Mouse (Mus musculus) limb, embryonic 14.5 days (tissue): ENCODE results near the gene Dlk1. TPM values are rescaled to one million over a fixed set of nuclear protein-coding genes. Genes with fewer than 3 reads are reported as not detected.

Source experiments
- ATAC-seq: fragments of 200-750 bp; cut with Nextera tagmentation; 2 replicates; pipeline ENCODE4 v1.8.0; 2017; ENCODE audit warnings: low read depth, moderate number of reproducible peaks, moderate TSS enrichment; ENCODE audit not compliant: low FRiP score
- DNase-seq: peaks from one replicate; pipeline ENCODE4 v3.0.0-alpha.2; 2015; ENCODE audit warnings: low spot score
- H3K27ac ChIP-seq: fragments of 300-500 bp; sonication (generic); replicated peaks from 2 replicates; pipeline ENCODE4 v1.5.1; 2014; ENCODE audit warnings: low read depth, mild to moderate bottlenecking, low read length, moderate library complexity, mixed read lengths
- H3K27me3 ChIP-seq: fragments of 300-500 bp; sonication (generic); 2 replicates; pipeline ENCODE4 v1.6.1; 2014; ENCODE audit warnings: low read length, mixed read lengths; ENCODE audit not compliant: control insufficient read depth, insufficient read depth
- H3K36me3 ChIP-seq: fragments of 300-500 bp; sonication (generic); 2 replicates; pipeline ENCODE4 v1.6.1; 2014; ENCODE audit warnings: mild to moderate bottlenecking, low read length, moderate library complexity, mixed read lengths; ENCODE audit not compliant: control insufficient read depth, insufficient read depth
- H3K4me1 ChIP-seq: fragments of 300-500 bp; sonication (generic); 2 replicates; pipeline ENCODE4 v1.6.1; 2014; ENCODE audit warnings: antibody characterized with exemption, low read length, mixed read lengths; ENCODE audit not compliant: control insufficient read depth, insufficient read depth
- H3K4me2 ChIP-seq: fragments of 300-500 bp; sonication (generic); replicated peaks from 2 replicates; pipeline ENCODE4 v1.6.1; 2014; ENCODE audit warnings: low read depth, mild to moderate bottlenecking, low read length, moderate library complexity; ENCODE audit not compliant: severe bottlenecking
- H3K4me3 ChIP-seq: fragments of 300-500 bp; sonication (generic); replicated peaks from 2 replicates; pipeline ENCODE4 v1.5.1; 2014; ENCODE audit warnings: low read length
- H3K9ac ChIP-seq: fragments of 300-500 bp; sonication (generic); 2 replicates; pipeline ENCODE4 v1.6.1; 2014; ENCODE audit warnings: mild to moderate bottlenecking, low read depth, low read length, moderate library complexity; ENCODE audit not compliant: severe bottlenecking
- H3K9me3 ChIP-seq: fragments of 300-500 bp; sonication (generic); 2 replicates; pipeline ENCODE4 v1.6.1; 2016; ENCODE audit warnings: low read length; ENCODE audit not compliant: control insufficient read depth
- POLR2A ChIP-seq: fragments of 200-500 bp; IDR thresholded peaks from 2 replicates; pipeline ENCODE4 v1.8.0; 2012; ENCODE audit warnings: inconsistent platforms, mild to moderate bottlenecking, moderate library complexity, borderline replicate concordance; ENCODE audit not compliant: insufficient read depth, insufficient read length; ENCODE audit errors: extremely low read depth
- WGBS: fragments of 180-500 bp; shearing (Covaris S2); extraction: QIAGEN DNeasy Blood & Tissue Kit; methylation state at CpG from one replicate; pipeline ENCODE4 v1.1.7; 2014; 5-methylcytosine and 5-hydroxymethylcytosine counted together
- polyA plus RNA-seq, 2 experiments: library from polyadenylated mRNA; depleted of rRNA in 1 of 2; stranded (reverse) in 1 of 2; unstranded in 1 of 2; fragments of >200 nt; fragmentation: Nextera tagmentation in 1 of 2; extraction: Ambion mirVana in 1 of 2; gene quantifications; 2 replicates each; pipeline versions ENCODE4 v1.2.1 to v1.2.3; 2012 to 2014

Dlk1 gene
- polyA plus RNA-seq, 2 experiments = 640 to 2,661 TPM

GRCm38 (mm10) chr12:109445499-109446235, 7.0 kb upstream of the Dlk1 start:
- Histone ChIP-seq H3K4me2 (peak overlapping the region; percentile 28; the same call in 1 of the 2 replicates), H3K4me3 (no peak overlapping the region), H3K27me3 (0 out of 2 replicates have a peak, but pooled peaks cover 4% of the 10 kb centered on the region), H3K36me3 (no peaks in the 10 kb centered on the region), H3K27ac (peak overlapping the region; percentile 33), H3K9ac (0 out of 2 replicates have a peak overlapping the region, but pooled peaks have one; percentile 7), H3K4me1 (peaks cover 66% of the 10 kb centered on the region), H3K9me3 (no peaks in the 10 kb centered on the region)
- ATAC-seq (peak; percentile 62; the same call in 1 of the 2 replicates), DNase-seq (no peak)
- 10% methylated on average over 19 of the region's 19 CpGs for WGBS
- no peak for TF ChIP-seq POLR2A

- peak overlapping the region; percentile 28 for H3K4me2 ChIP-seq
- no peaks in the 10 kb centered on the region for H3K36me3 ChIP-seq
- no peak overlapping the region for H3K9ac ChIP-seq
- no peak overlapping the region for H3K4me3 ChIP-seq
- H3K27me3 ChIP-seq = 0 out of 2 replicates have a peak, but pooled peaks cover 10% of the 10 kb centered on the region
- H3K27ac ChIP-seq = peak overlapping the region; percentile 11
- WGBS = 14% methylated on average over 18 of the region's 18 CpGs
- DNase-seq (peak; percentile 55), ATAC-seq (no peak; the same call in 1 of the 2 replicates)
- H3K9me3 ChIP-seq = no peaks in the 10 kb centered on the region
- TF ChIP-seq POLR2A = no peak
- peaks cover 60% of the 10 kb centered on the region for H3K4me1 ChIP-seq
These were observed 6.2 kb upstream of the Dlk1 start for GRCm38 (mm10) chr12:109446236-109446941.

GRCm38 (mm10) chr12:109449421-109450411, 2.9 kb upstream of the Dlk1 start:
- Histone ChIP-seq H3K9ac (peak overlapping the region; percentile 47), H3K36me3 (no peaks in the 10 kb centered on the region), H3K27me3 (peaks cover 35% of the 10 kb centered on the region), H3K4me3 (peak overlapping the region; percentile 33), H3K27ac (peak overlapping the region; percentile 65), H3K4me1 (peaks cover 56% of the 10 kb centered on the region), H3K9me3 (no peaks in the 10 kb centered on the region), H3K4me2 (peak overlapping the region; percentile 71)
- under 1% methylated on average over 28 of the region's 30 CpGs for WGBS
- DNase-seq (no peak), ATAC-seq (peak; percentile 14)
- 0 out of 2 replicates have a peak, but pooled peaks have one; percentile 17 for TF ChIP-seq POLR2A

- peak; percentile 50 for ATAC-seq
- peaks cover 3% of the 10 kb centered on the region for H3K36me3 ChIP-seq
- peak overlapping the region; percentile 51 for H3K4me3 ChIP-seq
- H3K27me3 ChIP-seq = peaks cover 35% of the 10 kb centered on the region
- H3K9ac ChIP-seq = peak overlapping the region; percentile 66
- TF ChIP-seq POLR2A = no peak
- H3K4me1 ChIP-seq = peaks cover 56% of the 10 kb centered on the region
- WGBS = 1% methylated on average over 79 of the region's 96 CpGs
- peak overlapping the region; percentile 87 for H3K4me2 ChIP-seq
- no peak for DNase-seq
- H3K9me3 ChIP-seq = no peaks in the 10 kb centered on the region
- H3K27ac ChIP-seq = peak overlapping the region; percentile 49
These were observed 708 bp downstream of the Dlk1 start for GRCm38 (mm10) chr12:109453065-109453997.
